In genomic region chr1:59316386-59317051, GRCm38 (mm10) we compare ENCODE assay signal across 8 mouse cellular contexts. TPM values are rescaled to one million over a fixed set of nuclear protein-coding genes. Genes with fewer than 3 reads are reported as not detected.
DNase-seq lines count a peak whose midpoint lies in the region; ATAC-seq and TF ChIP-seq lines count a peak whose summit lies in the region.

No protein-coding gene starts in this region.

- H3K9me3 ChIP-seq in ES-E14 (ENCODE audit: control insufficient read depth, insufficient read depth, low read depth, low read length), result no peaks in the 10 kb centered on the region
- H3K9me3 ChIP-seq in hindbrain, embryonic 11.5 days (ENCODE audit: control insufficient read depth, low read length), result no peaks in the 10 kb centered on the region
- H3K9me3 ChIP-seq in lung, embryonic 16.5 days (ENCODE audit: control insufficient read depth, low read length), result no peaks in the 10 kb centered on the region

- H3K27ac ChIP-seq in ES-E14 (ENCODE audit: insufficient read depth, low read depth, low read length, poor library complexity, severe bottlenecking), result no peak overlapping the region
- peak overlapping the region; percentile 63 for H3K27ac ChIP-seq in hindbrain, embryonic 11.5 days (ENCODE audit: low read depth, low read length)
- H3K27ac ChIP-seq in lung, embryonic 16.5 days (ENCODE audit: low read length), result no peak overlapping the region

- H3K4me2 ChIP-seq in hindbrain, embryonic 11.5 days (replicated peaks; ENCODE audit: low read depth, low read length), result peak overlapping the region; percentile 31
- H3K4me2 ChIP-seq in lung, embryonic 16.5 days (ENCODE audit: low read depth, low read length), result peak overlapping the region; percentile 45

- intact Hi-C loops in heart, postnatal 14 days (cut with DNase I), result loop anchor here (1.0 to 2.0 kb wide), 3 partner anchors 168 to 306 kb away; no protein-coding TSS in a partner anchor

- no peaks in the 10 kb centered on the region for H3K27me3 ChIP-seq in hindbrain, embryonic 11.5 days (ENCODE audit: control insufficient read depth, insufficient read depth, low read length)
- H3K27me3 ChIP-seq in lung, embryonic 16.5 days (ENCODE audit: control insufficient read depth, insufficient read depth, low read depth, low read length), result no peaks in the 10 kb centered on the region

- ATAC-seq in hindbrain, embryonic 11.5 days (ENCODE audit: low FRiP score), result no peak
- peak; percentile 40; the same call in 1 of the 2 replicates for ATAC-seq in lung, embryonic 16.5 days (ENCODE audit: low read depth)

- in situ Hi-C loops in ES-E14 (cut with MboI; ENCODE audit: low sequenced_read_pairs in 2 of 2, unreplicated experiment in 2 of 2), result no loop called here

- 5% methylated on average over 6 of the region's 6 CpGs for WGBS in hindbrain, embryonic 11.5 days
- WGBS in lung, embryonic 16.5 days, result 16% methylated on average over 6 of the region's 6 CpGs

- H3K4me1 ChIP-seq in ES-E14 (ENCODE audit: control insufficient read depth in 2 of 2, insufficient read depth in 2 of 2, low read length in 2 of 2, poor library complexity in 1 of 2), result peaks cover 0 to 13% of the 10 kb centered on the region in 2 experiments; a peak in 2 of 4 replicates
- peaks cover 7% of the 10 kb centered on the region for H3K4me1 ChIP-seq in hindbrain, embryonic 11.5 days (replicated peaks; ENCODE audit: control insufficient read depth, insufficient read depth, low read length)
- H3K4me1 ChIP-seq in lung, embryonic 16.5 days (replicated peaks; ENCODE audit: control insufficient read depth, insufficient read depth, low read length), result peaks cover 18% of the 10 kb centered on the region

- no peak overlapping the region for H3K4me3 ChIP-seq in ES-E14 (ENCODE audit: insufficient read depth in 1 of 2, low read depth in 1 of 2, low read length in 2 of 2, poor library complexity in 1 of 2, severe bottlenecking in 1 of 2)
- no peak overlapping the region for H3K4me3 ChIP-seq in hindbrain, embryonic 11.5 days (ENCODE audit: low read depth, low read length)
- H3K4me3 ChIP-seq in lung, embryonic 16.5 days (ENCODE audit: low read length), result peak overlapping the region; percentile 21

- H3K9ac ChIP-seq in ES-E14 (ENCODE audit: insufficient read depth, low read depth, low read length, poor library complexity, severe bottlenecking), result no peak overlapping the region
- no peak overlapping the region for H3K9ac ChIP-seq in hindbrain, embryonic 11.5 days (ENCODE audit: low read depth, low read length)
- H3K9ac ChIP-seq in lung, embryonic 16.5 days (ENCODE audit: low read length), result no peak overlapping the region

- peak; percentile 56 for DNase-seq in heart, adult 11 months
- DNase-seq in heart, postnatal 14 days, result no peak
- DNase-seq in ES-E14 (ENCODE audit: low read depth, low spot score), result peak; percentile 50
- peak; percentile 80 for DNase-seq in embryo, embryonic 11 days
- DNase-seq in hindbrain, embryonic 11.5 days (ENCODE audit: low spot score), result peak; percentile 63
- peak; percentile 56 for DNase-seq in skeletal muscle tissue, adult 2 months (ENCODE audit: low read depth, low spot score)
- no peak for DNase-seq in adrenal gland, postnatal 4 days (ENCODE audit: low spot score in 2 of 2)

- no peaks in the 10 kb centered on the region for H3K36me3 ChIP-seq in ES-E14 (ENCODE audit: control insufficient read depth, insufficient read depth, low read length, poor library complexity, severe bottlenecking)
- H3K36me3 ChIP-seq in hindbrain, embryonic 11.5 days (ENCODE audit: control insufficient read depth, insufficient read depth, low read length), result no peaks in the 10 kb centered on the region
- H3K36me3 ChIP-seq in lung, embryonic 16.5 days (ENCODE audit: control insufficient read depth, insufficient read depth, low read length), result no peaks in the 10 kb centered on the region

TF ChIP-seq in ES-E14, 5 proteins besides CTCF, POLR2A, EP300 and RAD21:
- TF ChIP-seq CHD2 (IDR thresholded peaks at IDR 0.05; ENCODE audit: low read depth, low read length), result no peak
- no peak for TF ChIP-seq MAFK (IDR thresholded peaks at IDR 0.05; ENCODE audit: insufficient read depth, low read depth, low read length)
- TF ChIP-seq HCFC1 (IDR thresholded peaks at IDR 0.05; ENCODE audit: borderline replicate concordance, insufficient read depth, low read length), result no peak
- TF ChIP-seq ZNF384 (IDR thresholded peaks at IDR 0.05; ENCODE audit: low read depth, low read length), result peak; percentile 97
- TF ChIP-seq ZC3H11A (IDR thresholded peaks at IDR 0.05; ENCODE audit: borderline replicate concordance, low read depth, low read length), result peak; percentile 87

RNA-seq across cellular contexts. Expression of gene Cdk15, which starts 59.8 kb away (rescaled TPM):
- under 1 TPM in 1 of 2 experiments, not detected in 1; 0.26 TPM for total RNA-seq in heart, postnatal 14 days (2021)
- 0.32 and 0.58 TPM in 2 replicates for total RNA-seq in ES-E14 (2012; rRNA removed)
- polyA plus RNA-seq in hindbrain, embryonic 11.5 days (2014; fragmentation: Nextera tagmentation; extraction: Ambion mirVana), result 1.1 and 1.8 TPM in 2 replicates
- not detected in 2 replicates for polyA plus RNA-seq in lung, embryonic 16.5 days (2015; fragmentation: Nextera tagmentation; extraction: Ambion mirVana)
- total RNA-seq in adrenal gland, postnatal 4 days (2021), result under 1 TPM; 0.20 TPM

Comparison
In these comparisons a context has a peak if more than half of its experiments do, and no peak if none do; other contexts are left out.
1. DNase-seq: peak in heart, adult 11 months (single experiment), ES-E14 (single experiment), embryo, embryonic 11 days (single experiment), hindbrain, embryonic 11.5 days (single experiment) and skeletal muscle tissue, adult 2 months (single experiment); none in heart, postnatal 14 days (0 of 2) and adrenal gland, postnatal 4 days (0 of 2).